Mouse (Mus musculus): ENCODE results near the gene Pard3b. TPM values are rescaled to one million over a fixed set of nuclear protein-coding genes. Genes with fewer than 3 reads are reported as not detected.

The Pard3b gene
- total RNA-seq, 2 experiments from 2014 or later = 0.38 TPM; not detected in 1

- no peak for ATAC-seq (replicated peaks; ENCODE audit: low FRiP score, poor library complexity, severe bottlenecking)
Observed at GRCm38 (mm10) chr1:62051186-62051825, 412.7 kb downstream of the Pard3b start.

GRCm38 (mm10) chr1:62053167-62053638 lies 414.6 kb downstream of the Pard3b start:
- ATAC-seq (replicated peaks; ENCODE audit: low FRiP score, poor library complexity, severe bottlenecking) = no peak

- ATAC-seq (replicated peaks; ENCODE audit: low FRiP score, poor library complexity, severe bottlenecking) = no peak
Observed at GRCm38 (mm10) chr1:62055280-62055679, 416.7 kb downstream of the Pard3b start.

- no peak for ATAC-seq (replicated peaks; ENCODE audit: low FRiP score, poor library complexity, severe bottlenecking)
Observed at GRCm38 (mm10) chr1:62070617-62071016, 432.0 kb downstream of the Pard3b start.

- ATAC-seq (replicated peaks; ENCODE audit: low FRiP score, poor library complexity, severe bottlenecking) = no peak
Observed at GRCm38 (mm10) chr1:62071139-62071538, 432.5 kb downstream of the Pard3b start.

GRCm38 (mm10) chr1:62076171-62076570 lies 437.5 kb downstream of the Pard3b start:
- ATAC-seq (replicated peaks; ENCODE audit: low FRiP score, poor library complexity, severe bottlenecking) = no peak

- no peak for ATAC-seq (replicated peaks; ENCODE audit: low FRiP score, poor library complexity, severe bottlenecking)
Observed at GRCm38 (mm10) chr1:62081129-62081528, 442.5 kb downstream of the Pard3b start.

GRCm38 (mm10) chr1:62085995-62086394 lies 447.4 kb downstream of the Pard3b start:
- no peak for ATAC-seq (replicated peaks; ENCODE audit: low FRiP score, poor library complexity, severe bottlenecking)

GRCm38 (mm10) chr1:62087464-62087863 lies 448.8 kb downstream of the Pard3b start:
- no peak for ATAC-seq (replicated peaks; ENCODE audit: low FRiP score, poor library complexity, severe bottlenecking)

GRCm38 (mm10) chr1:62094885-62095284 lies 456.3 kb downstream of the Pard3b start:
- ATAC-seq (replicated peaks; ENCODE audit: low FRiP score, poor library complexity, severe bottlenecking) = no peak

- no peak for ATAC-seq (replicated peaks; ENCODE audit: low FRiP score, poor library complexity, severe bottlenecking)
Observed at GRCm38 (mm10) chr1:62122426-62122825, 483.8 kb downstream of the Pard3b start.

- no peak for ATAC-seq (replicated peaks; ENCODE audit: low FRiP score, poor library complexity, severe bottlenecking)
Observed at GRCm38 (mm10) chr1:62129186-62129585, 490.6 kb downstream of the Pard3b start.

GRCm38 (mm10) chr1:62148134-62148533 lies 509.5 kb downstream of the Pard3b start:
- no peak for ATAC-seq (replicated peaks; ENCODE audit: low FRiP score, poor library complexity, severe bottlenecking)

GRCm38 (mm10) chr1:62148786-62149185 lies 510.2 kb downstream of the Pard3b start:
- ATAC-seq (replicated peaks; ENCODE audit: low FRiP score, poor library complexity, severe bottlenecking) = no peak

GRCm38 (mm10) chr1:62155970-62156369 lies 517.3 kb downstream of the Pard3b start:
- ATAC-seq (replicated peaks; ENCODE audit: low FRiP score, poor library complexity, severe bottlenecking) = no peak

- ATAC-seq (replicated peaks; ENCODE audit: low FRiP score, poor library complexity, severe bottlenecking) = no peak
Observed at GRCm38 (mm10) chr1:62159592-62159991, 521.0 kb downstream of the Pard3b start.

- ATAC-seq (replicated peaks; ENCODE audit: low FRiP score, poor library complexity, severe bottlenecking) = no peak
Observed at GRCm38 (mm10) chr1:62175013-62175640, 536.5 kb downstream of the Pard3b start.

GRCm38 (mm10) chr1:62181638-62182037 lies 543.0 kb downstream of the Pard3b start:
- ATAC-seq (replicated peaks; ENCODE audit: low FRiP score, poor library complexity, severe bottlenecking) = no peak

GRCm38 (mm10) chr1:62182634-62183033 lies 544.0 kb downstream of the Pard3b start:
- no peak for ATAC-seq (replicated peaks; ENCODE audit: low FRiP score, poor library complexity, severe bottlenecking)

GRCm38 (mm10) chr1:62190786-62191185 lies 552.2 kb downstream of the Pard3b start:
- no peak for ATAC-seq (replicated peaks; ENCODE audit: low FRiP score, poor library complexity, severe bottlenecking)

GRCm38 (mm10) chr1:62197515-62197914 lies 558.9 kb downstream of the Pard3b start:
- ATAC-seq (replicated peaks; ENCODE audit: low FRiP score, poor library complexity, severe bottlenecking) = no peak

All from erythroblast, adult 5-6 weeks (primary cell).